Mouse (Mus musculus) cerebellum, postnatal 25 days (tissue): ENCODE data around the gene Nod2.

Source experiments
- DNase-seq, 2 experiments: peaks; one replicate each; pipeline ENCODE4 v3.0.0; 2021; ENCODE audit warnings: mixed read lengths in 2 of 2

The Nod2 gene

DNA sequence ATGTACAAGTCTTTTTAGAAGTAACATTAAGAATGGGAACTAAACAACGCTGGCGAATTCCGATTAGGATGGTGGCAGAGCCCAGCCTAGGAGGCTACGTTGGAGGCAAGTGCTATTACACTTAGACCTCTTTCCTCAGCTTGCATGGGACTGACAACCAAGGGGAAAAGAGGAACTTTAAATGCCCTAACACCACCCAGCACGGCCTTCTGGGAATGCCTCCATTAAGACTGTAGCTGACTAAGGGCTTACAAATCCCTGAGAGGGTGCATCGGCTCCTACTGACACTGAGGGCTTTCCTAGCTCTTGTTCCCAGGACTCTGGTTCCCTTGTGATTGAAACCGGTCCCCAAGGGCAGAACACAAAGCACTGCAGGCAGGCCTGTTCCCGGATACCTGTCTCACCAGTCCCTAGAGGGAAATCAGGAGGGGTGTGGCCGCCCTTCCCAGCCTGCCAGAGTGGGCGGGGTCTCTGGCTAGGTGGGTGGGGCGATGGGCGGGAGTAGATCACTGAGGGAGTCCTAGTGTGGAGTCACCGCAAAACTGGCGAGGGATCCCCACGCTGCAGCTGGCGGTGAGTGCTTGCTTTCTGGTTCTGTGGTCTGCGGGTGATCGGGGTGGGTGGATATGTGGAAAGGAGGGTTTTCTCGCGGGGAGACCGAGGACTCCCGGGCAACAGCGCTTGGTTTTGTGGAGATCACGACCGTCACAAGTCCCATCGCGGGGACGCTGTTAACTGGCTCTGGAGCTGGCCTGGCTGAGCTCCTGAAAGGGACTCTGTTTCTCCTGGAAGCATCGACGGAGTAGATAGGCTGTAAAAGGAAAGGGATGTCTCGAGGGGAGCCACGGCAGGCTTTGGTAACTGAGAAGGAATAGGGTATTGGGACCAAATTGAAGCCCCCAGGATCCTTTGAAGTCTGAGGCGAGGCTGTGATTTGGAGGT, at the start of gene Nod2:
Nod2 (plus strand) TSS at position 479 of the 942 bp plus-strand sequence.
- peak; percentile 29 to 59 for DNase-seq

DNA sequence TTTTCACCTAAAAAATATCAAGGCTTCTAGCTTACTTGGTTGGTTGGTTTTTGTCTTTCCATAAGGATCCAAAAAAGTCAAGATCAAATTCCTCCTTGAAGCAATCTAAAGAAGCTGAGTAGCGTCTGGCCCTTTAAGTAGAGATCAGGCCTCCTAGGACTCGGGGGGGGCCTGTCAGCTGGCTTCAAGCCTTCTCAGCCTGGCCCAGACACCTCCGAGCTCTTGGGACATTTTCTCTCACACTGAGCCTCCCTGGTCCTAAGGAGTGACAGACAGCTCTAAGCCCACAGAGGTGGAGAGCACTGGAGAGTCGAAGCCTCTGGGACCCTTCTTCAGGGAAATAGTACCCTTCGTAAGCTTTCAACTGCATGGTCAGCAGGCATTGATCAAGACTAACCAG, 48.5 kb upstream of the Nod2 start:
- DNase-seq, result no peak

DNA sequence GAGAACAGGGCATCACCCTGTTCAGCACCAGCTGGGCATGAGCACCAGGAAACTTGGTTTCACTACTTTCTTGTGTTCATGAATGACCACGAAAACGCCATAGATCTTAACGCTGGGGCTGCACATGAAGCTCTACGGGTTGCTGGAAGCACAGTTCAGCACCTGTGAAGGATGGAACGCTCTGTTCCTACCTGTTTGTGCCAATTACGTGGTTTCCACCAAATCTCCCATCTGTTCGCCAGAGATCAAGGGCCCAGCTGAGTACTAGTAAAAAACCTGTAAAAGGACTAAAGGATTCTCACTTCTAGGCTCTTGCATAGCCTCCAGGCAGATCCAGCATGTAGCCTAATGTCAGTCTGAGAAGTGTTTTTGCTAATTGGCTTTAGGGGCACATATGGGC, 47.6 kb upstream of the Nod2 start:
- DNase-seq, result peak; percentile 33 to 41

DNA sequence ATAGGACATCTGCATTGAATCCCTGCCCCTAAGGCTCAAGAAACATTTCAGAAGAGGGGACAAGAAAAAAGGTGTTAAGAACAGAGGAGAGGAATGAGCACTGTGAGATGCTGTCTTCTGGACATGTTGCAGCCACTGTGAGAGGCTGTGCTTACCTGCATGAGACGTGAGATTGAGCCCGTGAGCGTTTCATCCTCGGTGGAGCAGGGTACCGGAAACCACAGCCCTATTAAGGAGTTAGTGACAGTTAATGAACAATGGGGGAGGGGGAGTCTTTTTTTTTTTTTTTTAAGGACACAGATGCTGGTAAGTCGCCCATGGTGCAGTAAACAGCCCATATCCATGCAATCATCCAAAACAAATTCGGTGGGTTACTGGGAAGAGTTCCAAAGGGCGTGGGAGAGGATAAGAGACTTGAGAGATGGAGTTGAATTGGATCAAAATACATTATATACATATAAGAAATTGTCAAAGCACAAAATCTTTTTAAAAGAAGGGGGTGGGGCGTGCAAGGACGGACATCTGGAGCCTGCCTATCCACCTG, 43.6 kb upstream of the Nod2 start:
- no peak for DNase-seq

DNA sequence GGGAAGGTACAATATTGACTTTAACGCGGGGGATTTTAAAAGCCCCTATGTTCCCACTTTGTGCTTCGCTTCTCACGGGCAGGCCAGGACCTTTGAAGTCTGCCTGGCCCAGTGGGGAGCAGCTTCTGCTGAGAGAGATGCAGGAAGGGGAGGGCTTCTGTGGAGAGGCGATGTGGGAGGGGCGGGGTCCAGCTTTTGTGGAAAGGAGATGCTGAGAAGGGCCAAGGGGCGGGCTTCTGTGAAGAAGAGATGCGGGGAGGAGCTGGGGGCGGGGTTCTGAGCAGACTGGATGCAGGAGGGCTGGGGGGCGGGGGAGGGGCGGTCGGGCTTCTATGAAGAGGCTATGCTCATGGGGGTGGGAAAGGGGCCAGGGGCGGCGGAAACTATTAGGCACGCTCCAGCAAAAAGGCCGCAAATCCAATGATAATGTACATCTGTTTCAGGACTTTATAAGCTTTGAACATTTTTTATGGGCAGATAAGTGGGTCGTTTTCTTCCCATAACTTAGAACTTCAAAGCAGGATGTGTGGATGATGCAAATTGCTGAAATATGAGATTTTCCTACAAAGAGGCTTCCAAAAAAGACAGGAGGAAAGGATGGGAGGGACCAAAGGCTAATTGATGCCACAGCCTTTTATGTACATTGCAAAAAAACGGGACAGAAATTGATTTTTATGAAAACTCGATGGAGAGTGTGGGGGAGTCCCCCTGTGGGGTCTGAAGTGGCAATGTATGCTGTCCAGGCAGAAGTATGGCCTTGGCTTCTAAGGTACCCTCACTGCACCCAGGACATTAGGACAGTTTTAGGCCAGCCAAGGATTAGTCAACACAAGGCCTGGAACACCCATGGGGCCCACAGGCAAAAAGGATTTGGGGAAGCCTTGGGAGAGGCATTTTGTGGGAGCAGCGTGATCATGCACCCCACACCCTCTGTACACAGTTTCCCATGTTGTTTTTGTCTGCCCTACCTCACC, 42.8 kb upstream of the Nod2 start:
- DNase-seq, result peak in 1 of 2 experiments; percentile 60

DNA sequence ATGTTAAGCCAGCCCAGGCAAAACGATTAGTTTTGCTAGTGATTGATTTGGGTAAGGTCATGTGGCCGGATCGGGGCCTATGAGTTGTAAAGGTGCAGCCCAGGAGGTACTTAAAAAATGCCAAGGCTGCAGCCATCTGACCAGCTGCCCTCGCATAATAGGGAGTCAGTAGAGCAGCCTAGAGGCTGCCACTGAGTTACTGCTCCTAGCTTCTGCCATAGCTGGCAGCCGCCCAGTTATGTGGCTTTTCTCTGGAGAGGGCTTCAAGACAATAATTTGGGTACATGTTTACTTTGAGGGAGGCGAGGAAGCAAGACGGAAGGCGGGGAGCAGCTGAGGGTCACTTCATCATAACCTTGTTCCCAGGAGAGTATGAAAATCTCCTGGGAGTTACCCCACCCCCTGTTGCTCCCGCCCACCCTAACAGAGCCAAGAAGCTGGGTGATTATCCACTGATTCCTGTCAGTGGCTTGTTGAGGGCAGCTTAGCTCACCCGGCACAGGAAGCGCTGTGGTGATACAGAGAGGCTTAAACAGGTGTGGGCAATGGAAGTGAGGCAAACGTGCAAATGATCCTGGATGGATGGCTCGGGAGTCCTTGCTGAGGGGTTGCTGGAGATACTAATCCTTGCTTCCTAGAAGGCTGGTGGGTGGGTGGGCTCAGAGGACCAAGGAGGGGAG, 41.6 kb upstream of the Nod2 start:
- no peak for DNase-seq

DNA sequence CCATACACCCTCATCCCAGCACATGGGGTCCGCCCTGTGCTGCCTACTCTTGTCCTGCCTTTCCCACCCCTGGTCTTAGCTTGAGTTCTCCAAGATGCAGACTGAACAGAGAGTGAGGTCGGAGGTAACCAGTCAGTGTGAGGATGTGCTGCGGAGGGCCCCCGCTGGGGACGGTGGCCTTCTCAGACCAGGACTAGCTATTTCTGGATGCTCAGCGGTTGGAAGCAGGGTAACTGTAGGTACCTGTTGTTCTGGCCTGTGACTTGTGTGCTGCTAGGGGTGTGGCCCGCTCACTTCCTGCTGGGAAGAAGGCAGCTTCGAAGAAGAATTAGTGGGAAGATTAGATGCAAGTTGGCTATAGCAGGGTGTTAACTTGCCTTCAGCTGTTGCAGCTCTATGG, 38.1 kb upstream of the Nod2 start:
- no peak for DNase-seq

DNA sequence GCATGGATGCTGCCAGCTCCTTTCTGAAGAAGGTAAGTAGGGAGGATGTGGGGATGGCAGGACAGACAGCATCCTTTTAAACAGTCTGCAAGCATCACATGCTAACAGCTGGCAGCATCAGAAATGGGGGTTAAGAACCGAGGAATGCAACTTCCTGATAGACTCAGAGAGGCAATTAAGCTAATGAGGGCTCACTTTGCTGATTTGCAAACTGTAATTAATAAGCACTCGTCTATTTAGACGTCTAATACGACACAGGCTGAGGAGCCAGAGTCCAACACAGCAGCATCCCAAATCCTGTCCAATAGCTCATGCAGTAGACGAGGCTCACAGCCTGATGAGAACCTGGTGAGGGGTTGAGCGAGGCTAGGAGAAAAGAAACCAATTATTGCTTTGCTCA, 36.8 kb upstream of the Nod2 start:
- DNase-seq, result no peak

DNA sequence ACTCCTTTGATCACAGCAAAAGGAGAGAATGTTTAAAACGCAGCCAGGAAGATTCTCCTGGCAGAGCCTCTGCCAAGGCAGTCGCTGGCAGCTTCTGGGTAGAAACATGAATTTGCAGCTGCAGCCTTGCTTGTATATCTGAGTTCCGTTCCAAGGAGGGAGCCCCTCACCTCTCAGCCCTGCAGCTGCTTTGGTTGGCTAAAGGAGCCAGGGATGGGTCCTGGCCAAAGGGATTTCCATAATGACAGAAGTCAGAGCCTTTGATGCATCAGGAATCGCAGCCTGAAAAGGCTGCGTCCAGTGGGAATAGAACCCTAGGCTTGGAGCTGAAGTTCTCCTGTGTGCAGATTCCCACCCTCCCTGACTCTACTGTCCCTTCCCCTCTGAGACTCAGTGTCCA, 32.1 kb upstream of the Nod2 start:
- no peak for DNase-seq

DNA sequence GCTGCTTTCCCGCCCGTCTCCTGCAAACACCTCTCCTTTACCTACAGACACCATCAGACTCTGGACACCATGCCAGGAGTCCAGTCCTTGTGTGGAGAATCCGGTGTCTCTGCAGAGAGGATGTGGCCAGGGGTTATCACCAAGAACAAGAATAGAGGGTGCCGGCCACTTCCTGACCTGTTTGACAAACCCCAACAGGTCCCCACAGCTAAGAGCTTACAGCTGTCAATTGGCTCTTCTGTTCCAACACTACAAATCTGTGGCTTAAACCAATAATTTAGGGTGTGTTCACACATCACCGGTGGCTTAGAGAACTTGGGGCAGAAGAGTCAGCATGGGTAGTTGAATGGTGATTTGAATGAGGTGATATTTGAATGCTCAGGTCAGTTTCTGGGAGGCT, 28.5 kb upstream of the Nod2 start:
- no peak for DNase-seq

DNA sequence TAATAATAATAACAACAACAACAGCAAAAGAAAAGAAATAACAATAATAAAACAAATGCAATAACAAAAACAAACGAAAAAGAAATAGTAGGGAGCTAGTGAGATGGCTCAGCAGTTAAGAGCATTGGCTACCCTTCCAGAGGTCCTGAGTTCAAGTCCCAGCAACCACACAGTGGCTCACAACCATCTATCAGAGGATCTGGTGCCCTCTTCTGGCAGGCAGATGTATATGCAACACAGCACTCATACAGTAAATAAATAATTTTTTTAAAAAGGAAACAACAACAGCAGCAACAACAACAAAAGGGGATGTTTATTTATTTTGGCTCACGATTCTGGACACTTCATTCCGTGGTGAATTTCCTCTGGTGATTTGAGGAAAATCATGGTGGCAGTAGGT, 27.6 kb upstream of the Nod2 start:
- DNase-seq, result peak in 1 of 2 experiments; percentile 44

DNA sequence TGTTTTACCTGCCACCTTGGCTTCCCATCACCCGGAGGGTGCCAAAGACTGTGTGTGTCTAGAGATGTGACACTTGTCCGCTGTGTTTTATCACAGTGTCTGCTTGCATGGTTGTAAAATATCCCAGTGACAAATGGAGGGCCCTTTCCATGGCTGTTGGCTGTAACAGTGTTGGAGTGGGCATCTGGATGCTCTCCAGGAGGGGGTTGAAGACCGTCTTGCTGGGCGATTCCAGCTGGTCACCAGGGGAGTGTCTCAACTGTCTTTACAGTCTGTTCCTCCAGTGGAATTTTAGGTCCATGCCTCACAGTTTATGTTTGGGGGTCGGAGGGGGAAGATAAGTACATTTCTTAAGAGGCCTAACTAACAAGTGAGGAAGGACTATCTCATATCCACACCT, 26.2 kb upstream of the Nod2 start:
- DNase-seq, result no peak

DNA sequence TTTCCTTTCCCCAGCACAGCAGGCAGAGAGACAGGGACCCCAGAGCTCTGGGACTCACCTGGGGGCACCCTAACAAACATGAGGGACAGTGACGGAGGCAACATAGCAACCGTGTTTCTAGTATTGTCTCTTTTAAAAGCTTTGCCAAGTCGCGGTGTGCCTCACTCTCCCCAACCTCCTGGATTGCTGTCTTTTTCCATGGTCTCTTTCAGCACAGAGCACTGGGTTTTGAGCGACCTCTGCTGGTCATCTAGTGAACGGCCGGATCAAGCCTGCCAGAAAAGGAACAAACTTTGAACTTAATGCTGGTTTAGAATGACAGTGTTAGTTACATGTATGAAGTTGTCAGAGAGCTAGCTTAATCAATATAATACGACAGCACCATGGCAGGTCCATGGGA, 25.7 kb upstream of the Nod2 start:
- DNase-seq, result peak; percentile 85 to 87

DNA sequence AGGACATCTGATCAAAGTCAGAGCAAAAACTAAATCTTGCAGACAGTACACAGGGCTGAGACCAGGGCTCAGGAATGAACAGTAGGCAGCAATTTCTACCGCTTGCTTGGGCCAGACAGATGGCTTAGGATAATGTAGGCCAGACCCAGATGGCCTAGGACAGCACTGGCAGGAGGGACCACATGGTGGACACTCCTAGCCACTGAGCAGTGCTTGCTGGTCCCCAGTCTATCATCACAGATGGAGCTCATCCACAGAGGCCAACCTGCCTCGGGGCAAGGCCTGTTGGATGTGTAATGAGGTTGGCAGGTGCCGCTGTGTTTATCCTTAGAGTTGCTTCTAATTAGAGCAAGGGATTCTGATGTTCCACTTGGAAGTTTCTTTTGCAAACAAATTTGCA, 23.8 kb upstream of the Nod2 start:
- peak; percentile 67 to 76 for DNase-seq

DNA sequence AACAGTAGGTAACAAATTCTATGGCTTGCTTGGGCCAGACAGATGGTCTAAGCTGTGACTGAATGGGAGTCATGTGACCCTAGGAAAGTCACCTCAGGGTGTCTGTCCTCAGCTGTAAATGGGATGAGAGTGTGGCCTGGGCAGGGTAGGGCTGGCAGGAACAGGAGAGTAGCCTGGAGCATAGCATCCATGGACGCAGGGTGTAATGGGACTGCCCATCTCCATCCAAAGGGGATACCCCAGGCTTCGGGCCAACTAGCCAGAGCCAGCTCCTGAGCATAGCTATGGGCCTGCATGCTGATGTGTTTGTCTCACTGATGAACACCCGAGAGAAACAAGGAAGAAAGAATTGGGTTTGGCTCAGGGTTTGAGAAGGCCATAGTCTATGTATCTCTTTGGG, 22.8 kb upstream of the Nod2 start:
- DNase-seq, result no peak

DNA sequence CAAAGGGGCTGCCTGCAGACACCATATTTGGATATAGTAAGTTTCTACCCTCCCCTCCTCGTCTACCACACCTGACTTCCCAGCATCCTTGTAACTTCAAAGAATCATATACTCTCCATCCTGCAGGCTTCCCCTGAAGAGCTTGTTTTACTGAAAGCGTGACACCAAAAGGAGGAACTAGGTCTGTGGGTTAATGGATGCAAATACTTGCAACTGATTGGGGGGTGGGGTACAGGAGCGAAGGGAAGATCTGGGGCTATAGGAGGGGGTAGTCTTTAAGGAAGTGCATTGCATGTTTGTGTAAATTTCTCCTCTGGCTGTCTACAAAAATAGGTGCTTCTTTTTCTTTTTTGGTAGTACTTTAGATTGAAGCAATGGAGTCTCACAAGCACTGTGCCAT, 20.7 kb upstream of the Nod2 start:
- no peak for DNase-seq

DNA sequence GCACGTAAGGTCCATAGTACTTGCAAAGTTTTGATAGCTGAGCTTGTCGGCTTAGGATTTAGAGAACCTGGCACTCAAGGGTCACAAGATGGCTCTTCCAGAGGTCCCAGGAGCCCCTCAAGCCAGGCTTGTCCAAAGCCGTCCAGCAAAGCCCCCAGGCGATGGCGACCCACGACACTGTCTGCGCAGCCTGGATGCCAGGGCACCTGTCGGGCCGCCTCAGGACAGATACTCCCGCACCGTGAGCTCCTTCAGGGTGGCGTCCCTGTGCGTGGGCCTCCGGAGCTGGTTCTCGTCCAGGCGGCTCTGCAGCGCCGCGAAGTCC, 20.2 kb upstream of the Nod2 start:
- DNase-seq, result no peak

DNA sequence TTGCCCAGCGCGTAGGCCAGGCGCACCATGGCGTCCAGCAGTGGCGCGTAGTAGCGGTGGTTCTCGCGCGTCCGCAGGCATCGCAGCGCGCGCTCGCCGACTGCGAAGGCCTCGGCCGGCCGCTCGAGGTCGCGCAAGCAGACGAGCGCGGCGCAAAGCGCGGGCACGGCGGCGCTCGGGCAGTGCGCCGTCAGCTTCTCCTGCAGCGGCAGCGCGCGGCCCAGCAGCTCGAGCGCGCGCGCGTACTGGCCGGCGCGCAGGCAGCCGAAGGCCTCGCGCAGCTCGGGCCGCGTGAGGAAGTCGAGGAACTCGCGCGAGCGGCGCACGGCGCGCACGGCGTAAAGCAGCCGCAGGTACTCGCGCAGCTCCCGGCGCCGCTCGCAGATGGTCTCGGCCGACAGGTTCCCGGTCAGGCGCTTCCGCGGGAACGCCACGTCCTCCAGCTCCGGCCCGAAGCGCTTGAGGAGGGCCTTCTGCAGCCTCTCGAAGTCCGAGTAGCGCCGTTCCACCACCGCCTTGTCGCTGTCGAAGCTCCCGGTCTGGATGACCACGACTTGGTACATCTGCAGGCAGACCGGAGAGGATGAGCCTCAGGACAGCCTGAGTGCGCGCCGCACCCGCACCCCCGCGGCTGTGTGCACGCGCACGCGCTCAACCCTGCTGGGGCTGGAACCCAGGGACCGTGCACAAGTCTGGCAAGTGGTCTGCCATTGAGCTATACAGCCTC, 19.7 kb upstream of the Nod2 start:
- peak; percentile 75 to 86 for DNase-seq

DNA sequence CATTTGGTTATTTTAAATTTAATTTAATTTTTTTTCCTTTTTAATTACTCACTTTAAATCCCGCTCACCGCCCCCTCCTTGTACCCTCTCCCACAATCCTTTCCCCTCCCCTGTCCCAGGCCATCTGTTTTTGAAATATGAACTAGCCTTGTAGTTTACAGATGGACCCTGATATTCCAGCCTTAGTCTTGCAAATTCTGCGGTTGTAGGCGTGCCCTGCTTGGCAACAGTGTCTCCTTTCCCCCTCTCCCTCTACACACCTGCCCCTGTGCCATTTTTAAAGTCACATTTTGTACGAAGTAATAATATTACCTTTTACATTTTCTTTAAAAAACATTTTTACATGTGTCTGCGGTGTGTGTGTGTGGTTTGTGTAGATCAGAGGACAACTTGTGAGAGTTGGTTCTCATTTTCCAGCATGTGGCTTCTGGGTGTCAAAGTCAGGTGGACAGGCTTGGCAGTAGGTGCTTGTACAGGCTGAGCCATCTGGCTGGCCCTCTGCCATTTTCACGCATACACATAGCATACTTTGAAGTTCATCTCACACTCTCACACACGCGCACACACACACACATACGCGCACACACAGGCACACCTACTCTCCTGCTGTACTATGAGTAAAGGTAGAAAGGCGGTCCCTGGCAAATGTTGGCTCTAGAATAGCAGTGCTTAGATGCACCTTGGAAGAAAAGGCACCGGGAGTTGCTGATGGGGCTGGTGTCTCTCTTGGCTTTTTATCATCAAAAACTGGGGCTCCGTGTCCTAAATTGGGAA, 18.9 kb upstream of the Nod2 start:
- DNase-seq, result peak; percentile 16 to 62

DNA sequence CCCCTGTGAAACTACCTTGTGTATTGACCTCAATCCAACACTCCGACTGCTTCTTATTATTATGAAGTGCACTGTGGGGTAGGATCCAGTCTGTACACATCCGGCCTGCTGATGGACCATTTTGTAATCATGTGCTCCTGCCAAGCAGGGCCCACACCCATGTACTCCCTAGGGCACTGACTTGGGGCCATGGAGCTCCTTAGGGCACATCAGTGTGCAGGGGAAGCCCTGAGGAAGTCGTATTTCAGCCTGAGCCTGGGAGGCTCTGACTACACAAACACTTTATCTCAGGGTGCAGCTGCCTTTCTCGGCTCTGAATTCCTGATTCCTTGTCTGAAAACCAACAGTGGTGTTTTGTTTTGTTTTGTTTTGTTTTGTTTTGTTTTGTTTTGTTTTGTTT, 16.9 kb upstream of the Nod2 start:
- DNase-seq, result no peak

DNA sequence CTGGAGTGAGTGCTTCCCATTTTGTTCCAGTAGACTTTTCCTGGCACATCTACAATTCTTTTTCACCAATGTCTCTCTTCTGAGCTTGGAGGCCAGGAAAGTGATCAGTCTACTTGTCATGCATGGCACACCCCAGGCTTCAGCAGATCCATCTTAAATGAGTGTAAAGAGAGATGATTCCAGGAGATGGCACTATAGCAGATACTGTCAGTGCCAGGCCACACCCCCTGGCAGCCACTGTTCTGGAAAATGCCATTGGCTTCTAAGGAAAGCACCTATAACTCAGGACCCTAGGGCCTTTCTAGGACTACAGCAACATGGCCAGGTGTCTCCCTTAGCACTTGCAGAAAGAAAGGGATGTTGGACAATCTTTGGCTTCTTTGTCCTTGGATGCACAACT, 16.0 kb upstream of the Nod2 start:
- DNase-seq, result peak in 1 of 2 experiments; percentile 41
